Mouse (Mus musculus) 416B (cell line): Measurements from ENCODE around the gene Fahd1.

ENCODE experiments used
- DNase-seq: peaks from one replicate; pipeline ENCODE4 v3.0.0; 2011; ENCODE audit warnings: low read depth

Gene Fahd1

GRCm38 (mm10) chr17:24850065-24850772 is at the start of gene Fahd1:
Gene Fahd1 (minus strand): TSS chr17:24850364.
- peak; percentile 99 for DNase-seq

GRCm38 (mm10) chr17:24899153-24899552 is 49.0 kb upstream of the Fahd1 start:
- DNase-seq: no peak

- DNase-seq: no peak
These were observed 48.1 kb upstream of the Fahd1 start for GRCm38 (mm10) chr17:24898041-24898854.

GRCm38 (mm10) chr17:24897600-24897999 is 47.4 kb upstream of the Fahd1 start:
- no peak for DNase-seq

GRCm38 (mm10) chr17:24896993-24897269 is 46.8 kb upstream of the Fahd1 start:
- no peak for DNase-seq

GRCm38 (mm10) chr17:24896241-24896992 is 46.3 kb upstream of the Fahd1 start, which contains the start of gene Nme3:
Gene Nme3 (plus strand): TSS chr17:24896500.
- peak; percentile 73 for DNase-seq

GRCm38 (mm10) chr17:24895571-24896240 is 45.5 kb upstream of the Fahd1 start:
- DNase-seq: peak; percentile 61

GRCm38 (mm10) chr17:24894995-24895547 is 44.9 kb upstream of the Fahd1 start, which contains the start of the genes Eme2 and Mrps34:
Gene Eme2 (minus strand): TSS chr17:24895087.
Gene Mrps34 (plus strand): TSS chr17:24895116.
- peak; percentile 92 for DNase-seq

- DNase-seq: peak; percentile 22
These were observed 44.2 kb upstream of the Fahd1 start for GRCm38 (mm10) chr17:24894061-24894994.

GRCm38 (mm10) chr17:24893276-24893675 is 43.1 kb upstream of the Fahd1 start:
- no peak for DNase-seq

GRCm38 (mm10) chr17:24892785-24893184 is 42.6 kb upstream of the Fahd1 start:
- DNase-seq: no peak

- DNase-seq: no peak
These were observed 41.2 kb upstream of the Fahd1 start for GRCm38 (mm10) chr17:24891321-24891720.

GRCm38 (mm10) chr17:24890151-24891092 is 40.3 kb upstream of the Fahd1 start:
- DNase-seq: no peak

- no peak for DNase-seq
These were observed 38.7 kb upstream of the Fahd1 start for GRCm38 (mm10) chr17:24888862-24889261.

GRCm38 (mm10) chr17:24887291-24888080 is 37.3 kb upstream of the Fahd1 start:
- peak; percentile 31 for DNase-seq

- no peak for DNase-seq
These were observed 36.7 kb upstream of the Fahd1 start for GRCm38 (mm10) chr17:24886932-24887271.

GRCm38 (mm10) chr17:24886134-24886931 is 36.2 kb upstream of the Fahd1 start, which contains the start of the genes Nubp2 and Spsb3:
Gene Nubp2 (minus strand): TSS chr17:24886349.
Gene Spsb3 (plus strand): TSS chr17:24886643.
- peak; percentile 100 for DNase-seq
